Mouse (Mus musculus) bone marrow, adult 2 months (tissue): Measurements from ENCODE around the gene Rab3c.

ENCODE experiments used
- CTCF ChIP-seq: fragments of 200-500 bp; IDR thresholded peaks from 2 replicates; pipeline ENCODE4 v1.5.1; 2011; ENCODE audit warnings: low read length, control low read depth; ENCODE audit not compliant: control insufficient read depth, insufficient read depth
- POLR2A ChIP-seq: fragments of 200-500 bp; IDR thresholded peaks from 2 replicates; pipeline ENCODE4 v1.6.1; 2011; ENCODE audit warnings: low read depth, mild to moderate bottlenecking, control low read depth, low read length, borderline replicate concordance; ENCODE audit not compliant: control insufficient read depth

DNA sequence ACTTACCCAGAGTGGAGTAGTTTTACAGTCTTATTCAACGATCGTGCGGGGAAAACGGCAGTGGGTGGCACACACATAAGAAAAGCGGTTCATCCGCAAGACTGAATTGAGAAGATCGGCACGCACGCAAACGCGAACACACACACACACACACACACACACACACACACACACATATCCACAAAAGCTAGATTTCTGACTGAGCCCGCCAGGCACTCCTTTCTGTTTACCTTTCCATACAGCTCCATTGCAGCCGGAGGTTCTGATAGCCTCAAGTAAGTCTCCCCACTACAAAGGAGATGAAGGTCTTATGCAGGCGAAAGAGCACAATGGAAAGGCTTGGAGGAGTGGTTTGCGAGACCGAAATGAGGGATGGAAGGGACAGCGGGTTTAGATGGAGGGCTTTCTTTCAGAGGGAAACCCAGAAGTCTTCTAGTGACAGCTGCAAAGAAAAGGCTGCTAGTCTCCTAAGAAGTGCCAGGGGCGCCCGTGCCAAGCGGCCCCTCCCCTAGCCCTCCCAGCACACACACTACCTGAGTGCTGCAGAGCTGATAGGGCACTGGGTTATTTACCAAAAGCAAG, at the start of gene Rab3c:
- TF ChIP-seq CTCF = no peak
- no peak for TF ChIP-seq POLR2A
